Mouse (Mus musculus) forelimb bud, embryonic 11.5 days (tissue): ENCODE data around the gene Rab30.
"Not testable (repeated sequence)": the region's sequence is repeated elsewhere in the genome, so short reads cannot be mapped to it uniquely, and the experiment has no call there.

Source experiments
- DNase-seq: peaks from one replicate; pipeline ENCODE4 v3.0.0-alpha.2; 2012; ENCODE audit warnings: low read depth, low spot score

The Rab30 gene

DNA sequence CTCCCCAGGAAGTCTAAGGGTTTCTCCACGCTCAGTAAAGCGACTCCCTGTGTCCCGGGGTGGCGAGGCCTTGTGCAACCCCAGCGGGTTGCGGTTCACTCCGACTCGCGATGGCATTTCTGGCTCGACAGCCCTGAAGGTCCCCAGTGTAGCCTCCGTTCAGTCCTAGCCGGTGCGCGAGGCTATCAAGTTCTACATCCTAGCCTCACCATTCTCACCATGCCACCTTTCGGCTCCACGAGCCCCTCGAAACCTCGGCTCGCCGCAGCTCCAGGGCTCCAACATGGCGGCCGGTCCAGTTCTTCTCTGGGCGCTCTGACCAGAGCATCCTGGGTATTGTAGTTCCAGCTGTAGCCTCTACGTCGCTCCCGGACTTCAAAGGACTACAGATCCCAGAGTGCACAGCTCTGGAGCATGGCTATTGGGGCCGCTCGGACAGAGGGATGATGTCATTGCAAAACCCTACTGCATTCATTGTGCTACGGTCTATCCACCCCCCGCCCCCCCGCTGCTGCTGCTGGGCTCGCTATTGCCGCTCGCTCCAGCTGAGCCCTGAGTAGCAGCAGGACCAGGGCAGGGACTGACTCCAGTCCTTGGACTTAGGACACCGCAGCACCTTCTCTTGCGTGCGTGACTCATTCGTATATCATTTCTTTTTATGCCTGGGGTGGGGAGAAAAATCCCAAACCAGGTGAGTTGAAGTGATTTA is at the start of gene Rab30:
Rab30 (plus strand) TSS at position 452 of the 709 bp plus-strand sequence.
- DNase-seq: peak; percentile 98

DNA sequence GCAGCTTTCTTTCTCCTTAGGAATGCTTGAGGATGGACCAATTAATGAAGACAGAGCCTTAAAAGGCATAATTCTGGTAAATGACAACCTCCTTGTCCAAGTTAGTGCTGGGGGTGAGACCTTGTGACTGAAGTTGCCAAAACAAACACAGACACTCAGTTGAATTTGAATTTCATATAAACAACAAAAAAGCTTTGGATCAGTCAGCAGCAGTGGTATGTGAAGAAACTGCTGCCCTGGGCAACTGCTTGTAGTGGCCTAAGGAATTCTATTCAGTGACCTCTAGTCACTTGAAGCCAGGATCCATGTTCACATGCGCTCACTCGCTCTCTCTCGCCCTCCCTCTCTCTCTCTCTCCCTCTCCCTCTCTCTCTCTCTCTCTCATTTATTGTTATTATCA is 45.0 kb upstream of the Rab30 start:
- DNase-seq: no peak

DNA sequence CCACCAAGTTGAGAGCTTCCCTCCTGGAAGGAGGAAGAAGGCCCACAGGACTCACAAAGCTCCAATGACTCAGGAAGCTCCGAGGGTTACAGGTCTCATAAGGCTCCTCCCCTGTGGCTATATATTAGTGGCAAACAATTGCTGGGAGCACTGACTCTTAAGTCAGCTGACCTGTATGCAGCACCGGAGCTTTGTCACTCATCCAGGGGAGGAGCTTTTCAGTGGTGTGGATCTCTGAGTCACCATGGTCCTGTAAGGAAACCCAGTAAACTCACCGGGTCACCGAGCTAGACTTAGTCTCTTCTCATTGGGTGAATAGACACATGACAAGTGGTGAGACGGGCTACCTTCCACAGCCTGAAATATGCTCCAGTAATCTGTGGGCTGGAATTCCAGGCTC is 42.6 kb upstream of the Rab30 start:
- no peak for DNase-seq

DNA sequence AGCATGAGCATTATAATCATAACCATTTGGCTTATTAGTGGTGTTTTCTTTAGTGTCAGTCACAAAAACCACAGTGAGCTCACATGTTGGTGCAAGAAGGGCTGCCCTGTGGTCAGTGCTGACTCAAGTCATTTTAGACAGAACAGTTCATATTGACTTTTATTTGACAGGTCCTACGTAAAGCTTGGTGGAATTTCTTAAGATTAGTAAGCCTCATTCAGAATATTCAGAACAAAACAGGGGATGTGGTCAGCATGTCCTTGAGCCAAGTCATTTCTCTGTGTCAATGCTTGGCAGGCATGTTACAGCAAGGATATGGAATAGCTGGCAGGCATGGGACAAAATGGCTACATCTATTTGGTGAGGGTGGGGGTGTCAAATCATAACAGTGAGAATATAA is 37.7 kb upstream of the Rab30 start:
- DNase-seq: no peak

DNA sequence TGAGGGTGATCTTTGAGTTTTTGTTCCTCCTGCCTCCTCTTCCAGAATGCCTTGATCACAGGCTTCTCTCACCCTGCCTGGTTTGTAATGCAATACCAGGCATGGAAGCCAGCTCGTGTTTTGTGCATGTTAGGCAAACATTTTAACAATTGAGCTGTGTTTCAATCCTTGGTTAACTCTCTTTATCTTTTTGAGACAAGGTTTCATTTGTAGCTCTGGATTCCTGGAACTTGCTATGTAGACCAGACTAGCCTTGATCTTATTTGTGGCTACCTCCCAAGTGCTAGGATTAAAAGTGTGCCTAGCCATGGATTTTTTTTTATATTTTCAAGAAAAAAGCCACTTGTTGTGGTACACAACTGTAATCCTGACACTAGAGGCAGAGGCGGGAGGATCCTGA is 35.9 kb upstream of the Rab30 start:
- no peak for DNase-seq

DNA sequence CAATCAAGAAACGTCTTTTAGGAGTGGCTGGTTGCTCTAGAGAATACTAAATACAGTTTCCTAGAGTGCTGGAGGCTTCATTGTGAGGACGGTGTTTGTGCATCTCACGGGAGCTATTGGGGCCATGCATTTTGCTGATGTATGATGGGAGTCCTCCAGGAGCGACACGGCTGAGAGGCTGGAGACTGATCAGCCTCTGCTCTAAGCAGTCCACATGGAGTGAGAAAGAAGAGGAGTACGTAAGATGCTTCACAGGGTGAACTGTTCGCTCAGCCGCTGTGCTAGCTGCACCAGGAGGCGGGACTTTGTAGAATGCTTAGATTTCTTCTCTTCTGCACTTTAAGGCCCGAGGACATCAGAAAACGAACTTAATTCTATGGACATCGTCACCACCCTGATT is 34.7 kb upstream of the Rab30 start:
- DNase-seq: no peak

DNA sequence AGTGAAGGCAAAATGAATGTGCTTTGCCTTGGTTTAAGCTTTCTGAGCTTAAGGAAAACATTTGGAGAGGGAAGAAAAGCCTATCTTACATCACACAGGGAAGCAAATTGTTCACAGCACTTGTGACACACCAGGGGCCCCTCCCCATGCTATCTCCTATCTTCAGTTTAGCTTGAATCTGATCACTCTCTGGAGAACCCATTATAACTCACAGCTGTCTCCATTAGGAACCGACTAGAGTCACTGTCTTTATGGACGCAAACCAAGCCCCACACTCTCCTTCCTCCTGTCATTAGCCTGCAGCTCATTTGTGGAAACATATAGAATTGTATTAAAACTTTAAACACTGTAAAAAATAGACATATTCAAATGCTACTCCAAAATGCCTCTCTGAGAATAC is 31.8 kb upstream of the Rab30 start:
- DNase-seq: no peak

DNA sequence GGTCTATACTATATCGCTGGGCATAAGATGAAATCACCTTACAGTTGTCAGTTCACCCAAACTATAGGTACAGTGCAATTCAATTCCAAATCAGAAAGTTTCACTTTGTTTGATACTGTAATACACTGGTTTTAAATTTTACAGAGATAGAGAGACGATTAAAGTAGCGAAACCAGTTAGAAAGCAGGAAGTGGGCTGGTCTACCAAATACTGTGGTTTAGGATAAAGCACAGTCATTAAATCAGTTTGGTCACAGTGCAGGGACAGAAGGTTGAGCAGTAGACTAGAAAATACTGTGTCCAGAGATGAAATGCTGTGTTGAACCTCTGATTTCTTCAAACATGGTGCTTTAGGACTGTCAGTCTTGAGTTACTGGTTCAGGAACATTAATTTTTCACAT is 29.8 kb upstream of the Rab30 start:
- no peak for DNase-seq

DNA sequence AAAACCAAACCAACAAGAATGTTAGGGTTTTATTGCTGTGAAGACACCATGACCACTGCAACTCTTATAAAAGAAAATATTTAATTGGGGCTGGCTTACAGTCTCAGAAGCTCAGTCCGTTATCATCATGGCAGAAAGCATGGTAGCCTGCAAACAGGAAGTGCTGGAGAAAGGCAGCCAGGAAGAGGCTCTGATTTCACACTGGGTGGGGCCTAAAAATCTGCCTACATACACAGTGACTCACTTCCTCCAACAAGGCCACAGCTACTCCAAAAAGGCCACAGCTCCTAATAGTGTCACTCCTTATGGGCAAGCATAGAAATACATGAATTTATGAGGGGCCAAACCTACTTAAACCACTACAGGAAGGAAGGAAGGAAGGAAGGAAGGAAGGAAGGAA is 26.3 kb upstream of the Rab30 start:
- DNase-seq: no peak

DNA sequence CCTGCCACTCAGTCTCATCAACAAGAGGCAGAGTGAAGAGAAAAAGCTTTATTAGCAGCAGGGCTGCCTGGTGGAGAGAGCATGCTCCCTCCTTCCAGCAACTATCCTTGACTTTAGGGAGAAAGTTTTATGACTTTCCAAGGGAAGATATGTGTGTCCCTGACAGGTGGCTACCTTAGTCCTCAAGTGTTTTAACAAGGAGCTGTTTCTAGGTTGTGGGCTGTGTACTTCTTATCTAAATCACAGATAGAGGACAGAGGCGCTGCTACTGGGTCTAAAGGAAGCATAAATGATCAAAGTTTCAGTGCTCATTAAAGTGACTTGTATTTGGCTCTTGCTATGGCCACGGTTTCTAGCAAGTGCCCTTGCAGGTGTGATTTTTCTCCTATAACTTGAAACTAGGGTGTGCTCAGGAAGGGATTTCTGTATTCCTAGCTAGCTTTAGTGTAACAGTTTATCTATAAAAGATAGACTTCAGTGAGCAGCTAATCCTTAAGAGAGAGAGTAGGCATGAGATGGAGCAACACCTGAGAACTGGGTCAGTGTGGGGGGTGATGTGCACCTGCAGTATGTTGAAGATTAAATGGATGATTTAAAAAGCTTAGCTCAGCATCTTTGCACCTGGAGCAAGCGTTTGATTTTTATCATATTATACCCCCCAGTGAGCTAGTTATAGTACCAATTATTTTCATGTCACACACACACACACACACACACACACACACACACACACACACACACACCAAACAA is 21.1 kb upstream of the Rab30 start:
- DNase-seq: no peak

DNA sequence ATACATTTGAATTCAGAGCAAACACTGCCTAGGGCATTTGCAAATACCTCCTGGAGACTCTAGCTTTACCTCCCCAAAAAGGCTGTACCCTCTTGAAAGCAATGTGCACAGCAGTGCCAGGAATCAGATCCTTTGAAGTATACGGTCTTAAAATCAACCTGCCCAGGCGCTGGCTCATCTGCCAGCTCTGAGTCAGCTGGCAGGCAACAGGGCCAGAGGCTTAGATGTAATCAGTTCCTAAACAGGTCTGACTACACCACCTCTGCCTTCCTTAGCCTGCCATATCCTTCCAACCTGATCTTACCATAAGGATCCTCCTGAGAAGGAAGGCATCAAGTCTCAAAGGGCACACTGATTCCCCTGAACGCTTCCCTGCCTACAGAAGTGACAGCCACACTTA is 17.7 kb upstream of the Rab30 start:
- DNase-seq: no peak

DNA sequence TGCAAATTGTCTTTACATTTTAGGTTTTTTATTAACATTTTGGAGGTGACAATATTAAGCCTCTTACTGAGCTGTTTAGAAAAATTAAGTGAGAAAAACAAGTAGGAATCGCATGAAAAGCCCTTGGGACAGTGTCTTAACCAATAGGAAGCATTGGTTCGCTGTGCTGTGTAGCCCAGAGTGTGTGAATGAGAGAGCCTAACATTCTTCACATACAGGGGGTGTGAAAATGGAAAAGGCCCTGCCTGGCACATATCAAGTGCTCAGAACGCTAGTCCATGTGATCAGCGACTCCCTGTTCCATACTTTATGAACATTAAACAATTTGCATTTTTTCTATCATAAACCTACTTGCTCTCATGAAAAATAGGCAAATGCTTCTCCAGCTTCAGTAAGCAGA is 17.1 kb upstream of the Rab30 start:
- DNase-seq: no peak

DNA sequence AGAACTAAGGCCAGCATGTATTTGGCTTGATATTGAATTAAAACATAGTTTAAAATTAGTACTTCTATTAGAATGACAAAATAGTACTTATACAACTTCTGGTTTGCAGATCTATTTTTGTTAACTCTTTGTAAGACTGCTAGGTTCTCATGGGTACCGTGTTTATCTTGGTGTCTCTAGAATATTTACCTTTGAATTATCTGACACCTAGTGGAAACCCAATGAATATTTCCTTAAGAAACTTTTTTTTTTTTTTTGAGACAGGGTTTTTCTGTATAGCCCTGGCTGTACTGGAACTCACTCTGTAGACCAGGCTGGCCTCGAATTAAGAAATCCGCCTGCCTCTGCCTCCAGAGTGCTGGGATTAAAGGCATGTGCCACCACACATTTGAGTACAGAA is 11.8 kb upstream of the Rab30 start:
- not testable (repeated sequence) for DNase-seq

DNA sequence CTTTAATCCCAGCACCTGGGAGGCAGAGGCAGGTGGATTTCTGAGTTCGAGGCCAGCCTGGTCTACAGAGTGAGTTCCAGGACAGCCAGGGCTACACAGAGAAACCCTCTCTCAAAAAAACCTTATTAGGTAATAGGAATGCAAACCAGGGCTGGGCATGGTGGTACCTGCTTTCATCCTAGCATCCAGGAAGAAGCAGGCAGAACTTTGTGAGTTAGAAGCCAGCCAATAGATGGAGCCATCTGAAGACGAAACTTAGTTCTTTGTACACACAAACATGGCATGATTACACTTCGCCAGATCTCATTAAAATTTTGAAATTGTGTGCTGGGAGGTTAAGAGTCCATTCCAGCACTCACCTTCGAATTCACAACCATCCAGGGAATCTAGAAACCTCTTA is 10.9 kb upstream of the Rab30 start:
- DNase-seq: no peak

DNA sequence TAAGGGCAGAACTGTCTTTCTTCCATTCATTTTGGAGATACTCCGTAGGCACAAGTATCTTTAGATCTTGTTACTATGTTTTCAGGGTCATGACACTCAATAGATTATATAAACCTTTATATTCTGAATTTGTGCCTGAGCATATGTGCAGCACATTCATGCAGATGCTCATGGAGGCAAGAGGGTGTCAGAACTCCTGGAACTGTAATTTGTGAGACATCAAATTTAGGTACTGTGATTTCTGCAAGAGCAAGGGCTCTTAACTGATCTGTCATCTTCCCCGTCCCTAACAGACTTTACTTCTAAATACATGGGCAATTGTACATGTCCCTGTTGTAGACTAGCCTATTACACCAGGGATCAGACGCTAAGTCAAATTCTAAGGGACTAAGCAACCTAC is 10.4 kb upstream of the Rab30 start:
- DNase-seq: no peak

DNA sequence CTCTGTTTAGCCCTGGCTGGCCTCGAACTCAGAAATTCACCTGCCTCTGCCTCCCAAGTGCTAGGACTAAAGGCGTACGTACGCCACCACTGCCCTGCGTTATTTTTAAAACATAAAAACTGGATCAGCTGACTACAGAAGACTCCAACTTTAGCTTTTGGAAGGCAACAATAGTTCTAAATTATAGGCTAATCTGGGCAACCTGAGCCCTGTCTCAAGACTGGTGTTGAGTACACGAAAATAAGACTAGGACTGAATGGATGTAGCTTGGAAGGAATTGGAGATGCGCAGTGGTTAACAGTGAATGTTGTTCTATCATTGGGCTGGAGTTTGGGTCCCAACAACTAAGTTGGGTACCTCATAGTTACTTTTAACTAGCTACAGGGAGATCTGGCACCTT is 9.3 kb upstream of the Rab30 start:
- DNase-seq: no peak

DNA sequence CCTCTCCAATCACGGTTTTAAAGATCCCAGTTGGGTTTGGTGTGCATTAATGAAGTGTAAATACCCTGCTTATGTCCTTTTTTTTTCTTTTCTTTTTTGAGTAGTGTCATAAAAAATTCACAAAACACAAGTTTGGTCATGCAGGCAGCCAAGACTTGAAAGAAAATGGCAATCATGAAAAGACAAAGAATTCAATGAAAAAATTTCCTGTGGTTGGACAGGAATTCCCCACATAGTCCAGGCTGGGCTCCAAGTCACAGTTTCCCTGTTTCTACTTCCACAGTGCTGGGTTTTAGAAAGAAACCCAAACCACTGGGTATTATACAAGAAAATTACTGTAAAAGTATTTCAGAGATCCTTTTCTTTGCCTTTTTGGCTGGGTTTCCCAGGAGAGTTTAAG is 3.8 kb upstream of the Rab30 start:
- DNase-seq: no peak

DNA sequence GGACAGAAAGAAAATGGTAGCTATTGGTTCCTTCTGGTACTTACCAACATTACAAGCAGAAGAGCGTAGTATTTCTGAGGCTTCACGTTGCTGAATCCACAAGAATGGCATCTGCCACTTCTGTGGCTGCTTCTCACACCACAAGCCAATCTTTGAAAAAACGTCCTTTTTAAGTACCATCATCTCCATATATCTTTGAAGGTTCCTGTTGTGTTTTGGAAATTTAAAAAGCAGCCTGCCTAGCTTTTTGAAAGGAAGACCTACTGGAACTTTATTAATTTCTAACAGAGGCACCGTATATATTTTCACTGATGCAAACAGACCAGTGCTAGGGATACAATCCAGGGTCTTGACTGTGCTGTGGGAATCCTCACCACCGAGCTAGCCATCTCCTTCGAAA is 1.4 kb upstream of the Rab30 start:
- no peak for DNase-seq

DNA sequence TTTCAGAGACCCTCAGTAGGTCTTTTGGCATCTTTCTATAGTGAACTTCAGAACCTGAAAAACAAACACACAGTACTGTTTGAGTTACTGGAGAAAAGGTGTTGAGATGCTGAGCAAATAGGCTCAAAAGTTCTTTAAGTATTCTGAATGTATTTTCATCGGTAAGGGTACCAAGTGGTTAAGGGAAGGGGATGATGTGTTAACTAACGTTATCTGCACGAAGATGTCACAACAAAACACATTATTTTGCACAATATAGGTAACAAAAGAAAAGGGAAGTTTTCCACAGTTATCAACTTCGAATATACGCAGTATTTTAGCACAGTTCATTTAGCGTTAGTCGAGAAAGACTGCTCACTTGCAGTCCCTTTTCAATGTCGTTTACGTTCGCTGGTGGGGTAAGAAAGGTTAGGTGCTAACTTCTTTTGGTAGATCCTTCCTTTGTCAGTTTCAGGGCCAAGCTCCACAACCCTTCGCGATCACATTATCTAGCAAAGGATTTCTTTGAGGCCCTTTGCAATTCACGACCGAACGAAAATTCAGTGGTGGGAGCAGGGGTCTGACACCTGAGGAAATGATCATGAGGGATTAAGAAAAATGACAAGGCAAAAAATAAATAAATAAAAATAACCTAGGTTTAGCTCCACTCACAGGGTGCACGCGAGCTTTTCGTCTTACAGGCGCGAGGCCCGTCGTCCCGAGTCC is 840 bp upstream of the Rab30 start:
- DNase-seq: no peak

DNA sequence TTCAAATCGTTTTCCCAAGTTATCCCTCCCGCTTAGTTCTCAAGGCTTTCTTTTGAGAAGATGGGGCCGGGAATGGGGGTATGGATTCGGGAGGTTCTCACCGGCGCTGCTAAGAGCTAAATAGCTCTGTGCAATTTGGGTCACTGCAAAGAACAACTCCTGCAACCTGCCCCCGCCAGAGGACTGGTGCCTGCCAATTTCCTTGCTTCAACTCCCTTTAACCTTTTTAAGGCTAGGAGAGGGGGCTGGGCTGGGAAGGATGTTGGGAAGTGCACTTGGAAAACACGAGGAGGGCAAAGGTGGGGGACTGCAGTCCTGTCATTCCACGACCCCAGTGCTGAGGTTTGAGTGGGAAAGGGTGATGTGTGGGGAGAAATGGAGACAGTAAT is 452 bp downstream of the Rab30 start:
- DNase-seq: peak; percentile 32

DNA sequence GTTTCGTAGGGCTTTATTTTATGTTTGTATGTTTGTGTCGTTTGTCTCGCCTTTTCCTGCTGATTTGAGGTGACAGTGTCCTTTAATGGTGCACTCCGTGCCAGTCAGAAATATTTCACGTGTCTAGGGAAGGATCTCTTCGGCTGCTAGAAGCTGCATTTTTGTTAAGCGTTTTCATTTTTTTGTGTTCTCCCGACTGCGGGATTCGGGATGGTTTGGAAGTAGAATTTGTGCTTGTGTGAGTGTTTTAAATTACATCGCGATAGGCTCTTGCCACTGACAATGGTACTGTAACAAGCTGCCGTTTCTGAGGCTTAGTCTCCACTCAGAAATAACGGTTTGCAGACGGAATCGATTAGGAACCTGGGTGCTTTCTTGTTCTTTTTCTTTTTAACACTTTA is 938 bp downstream of the Rab30 start:
- DNase-seq: peak; percentile 25

DNA sequence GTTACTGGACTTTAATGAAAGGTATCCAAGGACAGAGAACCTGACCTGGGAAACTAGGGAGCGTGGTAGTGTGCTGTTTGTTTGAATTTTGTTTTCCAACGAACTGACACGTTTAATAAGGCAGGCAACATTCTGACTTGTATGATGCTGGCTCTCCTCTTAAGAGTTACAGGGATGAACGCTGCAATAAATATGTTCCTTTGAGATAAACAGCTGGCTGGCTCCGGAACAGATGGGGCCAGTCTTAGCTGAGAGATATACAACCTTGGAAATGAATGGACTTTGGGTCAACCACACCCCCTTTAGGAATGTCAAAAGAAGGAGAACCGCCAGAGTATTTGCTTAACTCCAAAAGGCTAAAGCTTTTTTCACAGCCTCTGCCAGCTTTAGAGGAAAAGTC is 1.4 kb downstream of the Rab30 start:
- DNase-seq: no peak

DNA sequence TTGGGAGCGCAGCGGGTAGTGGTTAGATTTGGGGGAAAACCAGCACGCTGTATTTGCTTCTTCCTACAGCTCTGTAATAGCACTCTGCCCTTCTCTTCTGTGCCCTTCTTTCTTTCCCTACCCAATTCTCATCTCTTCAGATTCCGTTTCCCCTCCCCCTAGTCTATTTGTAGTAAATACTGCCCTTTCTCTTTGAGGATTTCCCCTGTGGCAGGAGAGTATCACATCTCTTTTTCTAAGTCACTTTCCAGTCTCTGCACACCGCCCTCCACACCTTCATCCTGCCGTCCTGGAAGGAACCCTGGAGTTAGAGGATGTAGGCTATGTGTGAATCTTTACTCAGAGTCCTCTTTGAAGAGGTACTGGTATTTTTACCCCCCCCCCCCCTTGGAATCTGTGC is 1.9 kb downstream of the Rab30 start:
- DNase-seq: no peak
